ENCODE assay signal across 8 mouse cellular contexts in the genomic region with DNA sequence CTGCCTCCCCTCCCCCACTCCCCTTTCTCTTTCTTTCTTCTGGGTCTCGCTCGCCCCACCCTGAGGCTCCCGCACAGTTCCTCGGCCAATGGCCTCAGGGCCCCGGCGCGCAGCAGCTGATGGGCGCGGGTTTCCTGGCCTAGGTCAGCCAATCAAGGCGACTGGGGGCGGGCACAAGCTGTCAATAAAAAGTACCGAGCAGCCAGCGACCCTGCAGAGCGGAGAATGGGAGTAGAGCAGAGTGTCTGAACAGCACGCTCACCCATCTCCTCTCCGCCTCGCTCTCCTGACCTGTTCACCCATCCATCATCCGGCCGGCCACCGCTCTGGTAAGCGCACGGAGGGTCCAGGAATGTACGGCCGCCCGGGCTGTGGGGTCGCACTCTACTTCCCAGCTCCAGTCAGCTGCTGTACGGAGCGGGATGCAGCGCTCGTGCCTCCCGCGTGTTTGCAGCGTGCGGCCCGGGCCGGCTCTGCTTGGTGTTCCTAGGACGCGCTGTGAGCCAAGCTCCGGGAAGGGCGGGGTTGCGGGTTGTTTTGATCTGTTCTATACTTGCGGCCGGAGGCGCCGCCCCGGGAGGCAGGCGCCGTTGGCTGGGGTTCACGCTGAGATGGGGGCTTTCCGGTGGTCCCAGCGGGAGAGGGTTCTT. TPM values are rescaled to one million over a fixed set of nuclear protein-coding genes. Genes with fewer than 3 reads are reported as not detected.
DNase-seq lines count a peak whose midpoint lies in the region; ATAC-seq lines count a peak whose summit lies in the region.

A gene (plus strand): TSS at position 214 of the 650 bp plus-strand sequence.
A gene (minus strand): TSS at position 498 of the 650 bp plus-strand sequence.

- peaks cover 23% of the 10 kb centered on the region for H3K36me3 ChIP-seq in heart, embryonic 14.5 days (ENCODE audit: control insufficient read depth, insufficient read depth, low read length)
- peaks cover 29% of the 10 kb centered on the region for H3K36me3 ChIP-seq in liver, embryonic 13.5 days
- H3K36me3 ChIP-seq in stomach, embryonic 16.5 days (ENCODE audit: control insufficient read depth, insufficient read depth, low read length), result peaks cover 20% of the 10 kb centered on the region

- DNase-seq in CD4-positive, CD25-positive, alpha-beta regulatory T cell, adult 2 months (ENCODE audit: low read depth, low spot score), result peak; percentile 96
- peak; percentile 83 for DNase-seq in fibroblast of lung, adult 2 months (ENCODE audit: low read depth)
- DNase-seq in kidney, postnatal 14 days, result peak; percentile 98
- peak; percentile 90 for DNase-seq in liver, embryonic 13.5 days
- DNase-seq in neural tube, embryonic 10.5 days (ENCODE audit: extremely low spot score, low spot score), result peak; percentile 97

- peak within 1 kb of the TSS; percentile 82 for H3K4me2 ChIP-seq in heart, embryonic 14.5 days (ENCODE audit: low read length)
- peak within 1 kb of the TSS; percentile 87 for H3K4me2 ChIP-seq in liver, embryonic 13.5 days
- H3K4me2 ChIP-seq in stomach, embryonic 16.5 days (ENCODE audit: low read depth, low read length), result peak within 1 kb of the TSS; percentile 90

- peak; percentile 96 for ATAC-seq in heart, embryonic 14.5 days (ENCODE audit: insufficient number of reproducible peaks, insufficient read depth, low FRiP score, low read depth)
- ATAC-seq in liver, embryonic 13.5 days (ENCODE audit: low read depth), result peak; percentile 94
- peak; percentile 97 for ATAC-seq in stomach, embryonic 16.5 days (ENCODE audit: insufficient read depth, low FRiP score)

- peak within 1 kb of the TSS; percentile 77 for H3K4me3 ChIP-seq in brown adipose tissue, adult 24 weeks (ENCODE audit: insufficient read depth, low read depth, low read length)
- H3K4me3 ChIP-seq in heart, embryonic 14.5 days (ENCODE audit: control insufficient read depth in 1 of 2, insufficient read depth in 1 of 2, low read depth in 1 of 2, low read length in 2 of 2), result peak within 1 kb of the TSS; percentile 62 to 94
- peak within 1 kb of the TSS; percentile 95 for H3K4me3 ChIP-seq in liver, embryonic 13.5 days (replicated peaks)
- peak within 1 kb of the TSS; percentile 71 for H3K4me3 ChIP-seq in stomach, embryonic 16.5 days (replicated peaks; ENCODE audit: low read length)

- no peaks in the 10 kb centered on the region for H3K9me3 ChIP-seq in heart, embryonic 14.5 days (ENCODE audit: control insufficient read depth, low read length)
- H3K9me3 ChIP-seq in liver, embryonic 13.5 days (replicated peaks), result no peaks in the 10 kb centered on the region
- no peaks in the 10 kb centered on the region for H3K9me3 ChIP-seq in stomach, embryonic 16.5 days (replicated peaks; ENCODE audit: control insufficient read depth, low read length)

- peaks cover 7% of the 10 kb centered on the region for H3K4me1 ChIP-seq in brown adipose tissue, adult 24 weeks (ENCODE audit: control insufficient read depth, insufficient read depth, insufficient read length, low read length)
- H3K4me1 ChIP-seq in heart, embryonic 14.5 days (ENCODE audit: control insufficient read depth in 2 of 2, insufficient read depth in 2 of 2, low read length in 2 of 2), result peaks cover 7 to 21% of the 10 kb centered on the region in 2 experiments; a peak in 3 of 4 replicates
- peaks cover 49% of the 10 kb centered on the region for H3K4me1 ChIP-seq in liver, embryonic 13.5 days (replicated peaks)
- peaks cover 27% of the 10 kb centered on the region for H3K4me1 ChIP-seq in stomach, embryonic 16.5 days (ENCODE audit: control insufficient read depth, insufficient read depth, low read length)

- no peaks in the 10 kb centered on the region for H3K27me3 ChIP-seq in heart, embryonic 14.5 days (ENCODE audit: control insufficient read depth, insufficient read depth, low read length)
- no peaks in the 10 kb centered on the region for H3K27me3 ChIP-seq in liver, embryonic 13.5 days
- H3K27me3 ChIP-seq in stomach, embryonic 16.5 days (ENCODE audit: control insufficient read depth, insufficient read depth, low read length), result no peaks in the 10 kb centered on the region

- peak within 1 kb of the TSS; percentile 87 for H3K9ac ChIP-seq in heart, embryonic 14.5 days (ENCODE audit: low read length)
- peak within 1 kb of the TSS; percentile 95 for H3K9ac ChIP-seq in liver, embryonic 13.5 days
- peak within 1 kb of the TSS; percentile 82 for H3K9ac ChIP-seq in stomach, embryonic 16.5 days (ENCODE audit: low read length)

- H3K27ac ChIP-seq in brown adipose tissue, adult 24 weeks (replicated peaks; ENCODE audit: low read depth, low read length), result peak within 1 kb of the TSS; percentile 62
- peak within 1 kb of the TSS; percentile 89 to 96 for H3K27ac ChIP-seq in heart, embryonic 14.5 days (replicated peaks in 1 of 2; ENCODE audit: control insufficient read depth in 1 of 2, insufficient read depth in 1 of 2, low read depth in 2 of 2, low read length in 2 of 2)
- H3K27ac ChIP-seq in liver, embryonic 13.5 days, result peak within 1 kb of the TSS; percentile 100
- H3K27ac ChIP-seq in stomach, embryonic 16.5 days (ENCODE audit: low read length), result peak within 1 kb of the TSS; percentile 98

- under 1% methylated on average over 51 of the region's 51 CpGs for WGBS in heart, embryonic 14.5 days
- under 1% methylated on average over 51 of the region's 51 CpGs for WGBS in liver, embryonic 13.5 days (ENCODE audit: insufficient replicate concordance)
- WGBS in stomach, embryonic 16.5 days, result under 1% methylated on average over 51 of the region's 51 CpGs

RNA-seq across cellular contexts. Expression of the first gene that starts in this region (rescaled TPM):
- polyA plus RNA-seq in brown adipose tissue, adult 24 weeks (2012; ENCODE audit: insufficient read depth, insufficient read length, missing spikeins), result 924 and 1,059 TPM in 2 replicates
- polyA plus RNA-seq in heart, embryonic 14.5 days (2014; fragmentation: Nextera tagmentation; extraction: Ambion mirVana), result 62.5 and 67.0 TPM in 2 replicates
- 114 TPM in 2 replicates for polyA plus RNA-seq in liver, embryonic 13.5 days (2015; fragmentation: Nextera tagmentation; extraction: Ambion mirVana)
- polyA plus RNA-seq in stomach, embryonic 16.5 days (2015; fragmentation: Nextera tagmentation; extraction: Ambion mirVana), result 141 and 162 TPM in 2 replicates

RNA-seq across cellular contexts. Expression of the second gene that starts in this region (rescaled TPM):
- polyA plus RNA-seq in brown adipose tissue, adult 24 weeks (2012; ENCODE audit: insufficient read depth, insufficient read length, missing spikeins), result 0.58 TPM in 1 of 2 replicates, not detected in the other
- 0.35 and 0.49 TPM in 2 replicates for polyA plus RNA-seq in heart, embryonic 14.5 days (2014; fragmentation: Nextera tagmentation; extraction: Ambion mirVana)
- polyA plus RNA-seq in liver, embryonic 13.5 days (2015; fragmentation: Nextera tagmentation; extraction: Ambion mirVana), result 0.39 and 0.41 TPM in 2 replicates
- polyA plus RNA-seq in stomach, embryonic 16.5 days (2015; fragmentation: Nextera tagmentation; extraction: Ambion mirVana), result 0.54 and 0.98 TPM in 2 replicates

Comparison
In these comparisons a context has a peak if more than half of its experiments do, and no peak if none do; other contexts are left out.
1. Peak in every context shown above with its lines: DNase-seq, ATAC-seq, H3K4me3 ChIP-seq and H3K27ac ChIP-seq.